In genomic region chr1:134889629-134890028, GRCm38 (mm10) we compare ENCODE assay signal across 16 mouse cellular contexts.
"Had no signal": no experiment of that assay in that cellular context is flagged by ENCODE, and none has a peak within 500 bp of the region (broad histone marks: within the 10 kb centered on the region; RNA-seq: fewer than 3 reads in every experiment).

No protein-coding gene starts in this region.

- H3K4me3 ChIP-seq: limb, embryonic 12.5 days; liver, embryonic 13.5 days; lung, embryonic 15.5 days; megakaryocyte, embryonic 14.5 days; midbrain, embryonic 15.5 days; neural tube, embryonic 12.5 days had no signal

- DNase-seq: kidney, adult 11 months; kidney, adult 9 months; liver; liver, embryonic 13.5 days; liver, postnatal 0 days; lung, postnatal 14 days; thymus, adult 18-20 months; thymus, postnatal 14 days had no signal

- ATAC-seq: liver, postnatal 0 days; midbrain, embryonic 15.5 days had no signal

- H3K9ac ChIP-seq: limb, embryonic 12.5 days; liver, embryonic 13.5 days; liver, postnatal 0 days; lung, embryonic 15.5 days; midbrain, embryonic 15.5 days; neural tube, embryonic 12.5 days had no signal

- H3K4me2 ChIP-seq: limb, embryonic 12.5 days; liver, embryonic 13.5 days; lung, embryonic 15.5 days; midbrain, embryonic 11.5 days; midbrain, embryonic 15.5 days; neural tube, embryonic 12.5 days had no signal

- H3K27me3 ChIP-seq: limb, embryonic 12.5 days; liver, embryonic 13.5 days; lung, embryonic 15.5 days; megakaryocyte, embryonic 14.5 days; midbrain, embryonic 15.5 days; neural tube, embryonic 12.5 days had no signal

- H3K9me3 ChIP-seq: limb, embryonic 12.5 days; liver, embryonic 13.5 days; lung, embryonic 15.5 days; megakaryocyte, embryonic 14.5 days; midbrain, embryonic 15.5 days; neural tube, embryonic 12.5 days had no signal

- H3K4me1 ChIP-seq: limb, embryonic 12.5 days; liver, embryonic 13.5 days; lung, embryonic 15.5 days; midbrain, embryonic 15.5 days; neural tube, embryonic 12.5 days had no signal

- H3K27ac ChIP-seq: kidney, postnatal 0 days; limb, embryonic 12.5 days; liver, embryonic 13.5 days; lung, embryonic 15.5 days; macrophage; midbrain, embryonic 15.5 days; neural tube, embryonic 12.5 days had no signal
